Mouse (Mus musculus): Measurements from ENCODE around the gene Tnfrsf19.

Tnfrsf19 gene

DNA sequence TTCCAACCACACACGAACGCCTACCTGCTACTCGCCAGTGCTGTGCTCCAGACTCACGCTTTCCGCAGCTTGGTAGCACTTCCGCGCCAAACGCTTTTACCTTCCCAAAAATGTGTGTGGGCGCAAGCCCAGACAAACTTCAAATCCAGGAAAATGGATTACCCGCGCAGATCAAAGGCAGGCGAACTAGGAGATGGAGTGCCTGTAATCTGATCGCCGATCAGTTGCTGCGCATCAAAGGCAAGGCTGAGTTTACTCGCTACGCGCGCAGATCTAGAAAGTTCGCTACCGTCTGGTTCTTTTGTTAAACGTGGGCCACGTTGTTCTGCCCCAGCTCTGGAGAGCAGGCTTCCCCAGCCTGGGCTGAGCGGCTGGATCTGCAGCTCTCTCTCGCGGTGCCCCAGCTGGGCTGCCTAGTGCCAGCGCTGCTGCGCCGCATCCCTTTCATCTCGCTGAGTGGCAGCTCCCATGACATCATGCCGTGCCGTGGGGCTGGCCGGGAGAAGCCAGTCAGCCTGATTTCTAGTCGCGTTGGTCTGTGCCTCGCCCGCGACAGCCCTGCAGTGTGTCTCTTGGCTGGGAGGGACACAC lies at the start of gene Tnfrsf19:
Gene Tnfrsf19 (minus strand): TSS at position 400 of the 591 bp plus-strand sequence.
- peak; percentile 55 for DNase-seq (ENCODE audit: low spot score)

DNA sequence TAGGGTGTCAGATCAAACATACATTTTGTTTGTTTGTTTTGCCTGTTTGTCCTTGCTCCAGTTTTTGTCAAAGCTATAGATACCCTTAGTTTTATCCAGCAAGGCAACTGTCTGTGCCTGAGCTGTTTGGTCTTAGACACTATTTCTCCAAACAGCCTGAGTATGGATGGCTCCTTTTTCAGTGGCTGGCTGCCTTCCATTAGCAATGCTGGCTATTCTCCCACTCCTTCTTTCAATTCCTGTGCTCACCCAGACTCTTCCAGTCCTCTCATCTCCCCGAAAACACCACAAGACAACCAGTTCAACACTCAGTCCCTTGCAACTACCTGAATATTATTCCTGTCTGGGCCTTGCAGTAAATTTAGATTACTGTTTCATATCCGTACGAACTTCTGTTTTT lies 45.8 kb upstream of the Tnfrsf19 start:
- DNase-seq (ENCODE audit: low spot score), result no peak

DNA sequence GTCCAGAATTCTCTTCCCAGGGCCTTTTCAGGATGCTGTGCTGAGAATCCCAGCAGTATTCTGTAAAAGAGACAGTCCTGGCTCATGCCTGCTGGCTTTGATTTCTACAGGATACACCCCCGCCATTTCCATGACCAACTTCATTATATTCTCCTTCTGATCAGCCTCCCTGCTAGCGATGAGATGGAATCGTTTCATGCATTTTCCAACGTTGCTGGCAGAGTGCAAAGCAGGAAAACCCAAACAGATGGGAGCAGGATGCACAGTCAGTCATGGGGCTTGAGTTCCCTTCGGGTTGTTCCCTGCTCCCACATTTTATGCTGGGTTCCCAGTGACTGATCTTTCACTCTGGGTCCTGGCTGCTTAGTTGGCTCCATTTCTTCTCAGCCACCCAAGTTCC lies 44.7 kb upstream of the Tnfrsf19 start:
- DNase-seq (ENCODE audit: low spot score), result no peak

DNA sequence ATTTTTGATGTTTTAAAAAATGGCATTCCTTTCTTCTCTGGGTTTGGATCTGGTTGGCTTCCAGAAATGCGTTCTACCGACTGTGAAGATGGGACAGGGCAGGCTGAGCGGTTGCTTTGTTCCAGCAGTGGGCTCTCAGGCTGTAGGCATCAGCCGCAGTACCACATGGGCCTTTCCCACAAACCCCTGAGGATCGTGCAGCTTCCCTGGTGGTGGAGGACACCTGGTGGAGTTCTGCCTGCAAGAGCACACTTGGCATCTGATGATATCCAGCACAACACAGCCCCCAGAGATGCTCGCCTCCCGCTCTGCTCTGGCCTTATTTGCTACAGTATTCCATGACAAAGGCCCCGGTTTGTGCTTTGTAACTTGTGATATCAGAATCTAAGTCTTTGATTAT lies 41.9 kb upstream of the Tnfrsf19 start:
- DNase-seq (ENCODE audit: low spot score), result no peak

DNA sequence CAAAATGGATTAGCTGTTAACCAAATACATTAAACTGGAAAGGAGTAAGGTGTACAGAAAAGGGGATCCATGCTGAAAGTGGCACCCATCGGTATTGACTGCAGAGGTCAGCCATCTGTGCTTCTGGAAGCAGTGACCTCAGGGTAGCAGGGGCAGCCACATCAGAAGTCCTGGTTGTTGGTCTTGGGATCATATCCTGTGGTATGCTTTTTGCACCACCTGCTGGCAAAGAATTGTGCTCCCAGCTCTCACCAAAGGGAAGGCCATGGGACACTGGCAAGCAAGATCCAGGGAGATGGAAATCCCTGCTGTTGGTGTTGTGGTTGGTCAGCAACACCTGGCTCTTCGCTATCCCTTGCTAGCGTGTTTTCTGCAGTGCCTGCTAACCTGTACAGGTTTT lies 39.0 kb upstream of the Tnfrsf19 start:
- DNase-seq (ENCODE audit: low spot score), result peak; percentile 3

DNA sequence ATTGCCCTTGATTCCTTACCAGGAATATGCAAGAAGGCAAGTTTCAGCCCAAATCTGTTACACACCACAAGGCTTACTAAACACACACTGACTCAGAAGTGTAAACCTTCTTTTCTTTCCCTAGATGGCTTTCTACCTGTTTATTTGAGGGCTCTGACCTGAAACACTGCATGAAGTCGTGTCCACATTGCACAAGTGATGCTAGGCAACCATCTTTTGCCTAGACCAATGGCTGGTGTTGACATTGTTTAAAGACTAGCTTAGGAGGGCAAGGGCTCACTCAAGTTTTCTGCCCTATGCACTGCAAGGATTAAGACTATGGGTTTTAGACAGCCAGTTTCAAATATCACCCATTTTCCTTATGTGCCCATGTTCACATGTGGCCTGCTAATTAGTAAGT lies 23.3 kb upstream of the Tnfrsf19 start:
- DNase-seq (ENCODE audit: low spot score), result no peak

DNA sequence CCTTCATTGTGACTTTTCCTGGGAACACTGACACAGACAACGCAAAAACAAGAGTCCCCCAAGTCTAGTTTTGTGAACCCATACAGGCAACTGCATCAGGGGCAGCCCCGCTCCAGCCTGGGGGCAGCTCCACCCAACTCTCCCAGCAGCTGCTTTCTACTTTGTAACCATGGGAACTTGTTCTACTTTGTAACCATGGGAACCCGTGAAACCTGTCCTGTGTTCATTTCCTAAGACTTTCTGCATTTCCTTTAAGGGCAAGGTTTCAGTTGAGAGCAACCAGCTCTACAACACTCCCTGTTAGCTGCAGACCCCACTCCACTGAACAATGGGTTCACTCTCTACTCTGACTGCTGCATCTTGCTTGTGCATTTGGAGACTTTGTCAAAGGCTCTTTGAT lies 15.4 kb upstream of the Tnfrsf19 start:
- DNase-seq (ENCODE audit: low spot score), result no peak

DNA sequence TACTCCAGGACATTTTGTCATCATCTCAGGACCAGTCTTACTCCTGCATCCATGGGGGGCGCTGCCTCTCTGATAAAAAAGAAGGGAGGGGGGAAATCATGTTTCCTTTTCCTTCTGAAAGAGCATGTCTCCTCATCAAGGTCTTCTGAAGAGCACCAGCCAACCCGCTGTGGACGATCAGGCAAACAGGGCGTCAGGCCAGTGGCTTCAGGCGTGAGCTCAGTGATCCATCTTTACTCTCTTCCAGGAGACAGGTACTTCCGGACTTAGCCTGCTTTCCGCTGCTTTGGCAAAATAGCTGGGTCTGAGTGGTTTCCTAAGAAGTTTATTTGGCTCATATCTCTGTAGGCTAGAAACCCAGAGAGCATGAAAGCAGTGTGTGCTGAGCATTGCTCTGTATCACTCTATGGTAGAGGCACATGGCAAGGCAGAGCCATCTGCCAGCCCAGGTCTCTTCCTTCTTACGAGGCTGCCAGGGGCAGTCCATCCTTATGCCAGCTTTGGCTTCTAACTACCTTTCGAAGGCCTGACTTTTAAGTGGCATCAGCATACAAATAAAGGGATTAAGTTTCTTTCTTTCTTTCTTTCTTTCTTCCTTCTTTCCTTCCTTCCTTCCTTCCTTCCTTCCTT lies 13.1 kb upstream of the Tnfrsf19 start:
- DNase-seq (ENCODE audit: low spot score), result no peak

DNA sequence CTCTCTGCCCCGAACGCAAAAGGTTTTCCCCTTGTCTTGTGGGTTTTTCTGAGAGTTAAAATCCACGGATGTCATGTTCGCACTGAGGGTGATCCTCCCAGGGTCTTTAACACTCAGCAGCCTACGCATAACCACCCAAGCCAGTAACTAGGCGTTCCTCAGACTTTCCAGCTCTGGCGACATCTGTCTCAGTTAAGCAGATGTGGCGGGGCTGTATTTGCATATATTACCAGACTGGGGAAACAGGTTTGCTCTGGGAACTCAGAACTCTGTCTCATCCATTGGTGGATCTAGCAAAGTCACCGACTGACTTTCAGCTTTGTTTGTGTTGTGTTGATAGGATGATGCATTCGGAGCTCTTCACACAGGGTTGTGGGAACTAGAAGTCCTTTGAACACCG lies 10.7 kb upstream of the Tnfrsf19 start:
- DNase-seq (ENCODE audit: low spot score), result no peak

DNA sequence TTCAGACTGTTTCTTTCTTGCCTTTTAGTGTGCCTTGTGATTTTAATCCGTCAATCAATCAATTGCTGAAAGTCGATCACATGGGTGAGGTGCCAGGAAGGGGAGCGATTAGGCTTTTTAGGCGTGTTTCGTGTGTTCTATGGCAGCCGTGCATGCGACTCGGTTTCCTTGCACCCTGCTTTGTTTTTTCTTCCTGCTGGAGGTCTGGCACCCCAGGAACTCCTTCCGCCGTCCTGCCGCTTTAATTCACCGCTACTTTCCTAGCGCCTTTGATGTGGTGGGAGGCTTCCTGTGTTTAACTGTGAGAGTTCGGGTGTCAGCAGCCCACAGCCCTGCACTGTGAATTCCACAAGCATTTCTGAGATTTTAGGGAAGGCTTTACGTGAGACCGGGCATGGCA lies 10.2 kb upstream of the Tnfrsf19 start:
- no peak for DNase-seq (ENCODE audit: low spot score)

DNA sequence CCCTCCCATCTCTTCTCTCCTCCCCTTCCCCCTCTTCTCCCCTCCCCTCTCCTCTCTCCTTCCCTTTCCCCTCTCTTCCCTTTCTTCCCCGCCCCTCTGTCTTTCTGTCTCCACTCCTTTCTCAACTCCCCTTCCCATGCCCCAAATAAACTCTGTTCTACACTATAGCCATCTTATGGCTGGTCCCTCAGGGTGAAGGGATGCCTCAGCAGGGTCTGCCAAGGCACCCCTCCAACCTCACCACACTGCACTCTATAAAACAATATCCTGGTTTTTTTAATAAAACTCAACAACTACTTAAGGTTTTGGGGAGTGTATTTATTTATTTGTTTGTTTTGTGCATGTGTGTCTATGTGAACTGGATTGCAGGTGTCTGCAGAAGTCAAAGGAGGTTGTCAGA lies 9.6 kb upstream of the Tnfrsf19 start:
- DNase-seq (ENCODE audit: low spot score), result no peak

DNA sequence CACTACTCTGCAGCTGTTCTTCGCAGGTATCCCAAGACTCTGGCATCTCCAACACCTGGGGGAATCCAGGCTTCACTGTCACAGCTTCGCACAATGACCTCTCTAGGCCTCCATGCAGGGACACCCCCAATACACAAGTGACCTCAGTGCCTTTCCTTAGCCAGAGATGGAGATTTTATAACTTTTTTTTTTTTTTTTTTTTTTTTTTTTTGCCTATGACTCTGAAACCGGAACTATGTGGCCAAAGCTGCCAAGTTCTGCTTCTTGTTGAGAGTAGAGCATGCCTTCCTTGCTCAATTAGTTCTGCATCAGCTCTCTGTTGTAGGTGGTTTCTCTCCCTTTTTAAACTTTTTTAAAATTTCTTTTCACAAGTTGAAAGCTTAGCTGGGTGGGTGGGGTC lies 5.9 kb upstream of the Tnfrsf19 start:
- DNase-seq (ENCODE audit: low spot score), result no peak

DNA sequence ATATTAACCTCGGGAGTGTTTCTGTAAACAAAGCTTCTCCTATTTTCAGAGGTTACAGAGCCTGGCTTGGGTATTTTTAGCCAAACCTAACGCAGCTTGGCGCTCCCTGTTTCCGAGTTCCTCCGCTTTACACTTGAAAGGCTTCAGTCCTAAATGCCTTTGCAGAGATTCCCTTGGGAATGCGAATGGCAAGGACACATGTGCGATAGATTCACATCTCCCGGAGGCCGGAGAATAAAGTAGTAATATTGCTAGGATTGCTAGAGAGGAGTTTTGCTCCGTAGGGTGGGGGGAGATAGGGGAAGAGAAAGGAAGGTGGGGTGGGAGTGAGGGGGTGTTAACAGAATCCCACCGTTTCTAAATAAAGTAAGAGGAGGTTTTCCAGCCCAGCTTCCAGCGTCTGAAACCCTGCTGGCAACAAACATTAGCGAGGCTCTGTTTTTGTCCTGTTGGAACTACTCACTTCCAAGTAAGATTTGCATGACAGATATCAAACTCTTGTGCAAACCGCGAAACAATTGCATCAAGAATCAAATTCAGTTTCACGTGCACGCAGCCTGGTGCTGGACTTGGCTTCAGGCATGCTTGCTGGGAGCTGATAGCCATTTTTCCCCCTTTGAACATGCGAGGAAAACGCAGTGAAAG lies 722 bp downstream of the Tnfrsf19 start:
- DNase-seq (ENCODE audit: low spot score), result no peak

DNA sequence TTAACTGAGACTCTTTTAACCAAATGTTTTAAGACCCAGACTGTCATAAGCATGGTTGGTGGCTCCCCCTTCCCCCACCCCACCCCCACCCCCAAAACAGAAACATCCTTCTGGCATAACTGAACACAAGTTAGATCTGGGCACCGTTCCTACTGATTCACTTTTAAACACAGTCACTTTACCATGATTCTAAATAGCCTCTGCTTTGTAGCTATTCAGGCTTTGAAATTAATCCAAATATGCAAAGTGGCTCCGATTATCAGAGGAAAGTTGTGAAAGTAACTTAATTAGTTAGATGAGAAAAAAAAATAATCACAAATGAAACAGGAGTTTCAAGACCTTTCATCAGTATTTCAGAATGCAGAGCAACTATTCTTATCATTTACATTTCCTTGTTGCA lies 2.0 kb downstream of the Tnfrsf19 start:
- no peak for DNase-seq (ENCODE audit: low spot score)

DNA sequence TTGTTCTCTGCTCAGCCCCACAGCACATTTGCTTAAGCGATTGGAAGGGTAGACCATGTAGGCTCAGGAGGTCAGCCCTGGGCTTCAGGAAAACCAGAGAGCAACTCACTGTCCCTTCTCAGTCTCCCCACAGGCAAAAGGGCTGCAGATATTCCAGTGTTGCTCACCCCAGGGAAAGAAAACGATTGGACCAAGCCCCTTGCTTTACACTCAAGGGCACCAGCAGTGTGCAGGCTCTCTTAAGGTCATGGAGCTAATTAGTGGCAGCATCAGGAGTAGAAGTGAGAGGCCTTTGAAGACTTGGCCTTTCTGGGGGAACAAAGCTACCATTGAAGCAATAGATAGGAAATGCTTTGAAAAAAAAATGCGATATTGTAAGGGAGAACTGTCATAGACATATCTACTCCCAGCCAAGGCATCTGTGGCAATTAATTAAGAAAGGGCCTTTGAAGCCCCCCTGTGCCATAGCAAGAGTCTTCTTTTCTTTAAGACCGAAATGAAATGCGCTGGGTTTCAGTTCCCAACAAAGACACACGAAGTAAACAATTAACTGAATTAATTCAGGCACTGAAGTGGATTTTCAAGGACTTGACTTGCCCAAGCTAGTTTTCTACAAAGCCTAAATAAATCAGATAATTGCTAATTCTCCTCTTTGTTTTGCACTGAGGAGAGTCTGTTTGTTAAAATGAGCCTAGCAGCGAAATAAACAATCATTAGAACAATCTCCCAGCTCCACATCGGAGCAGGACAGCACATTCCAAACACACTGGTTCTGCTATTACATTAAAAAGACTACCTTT lies 2.6 kb downstream of the Tnfrsf19 start:
- no peak for DNase-seq (ENCODE audit: low spot score)

DNA sequence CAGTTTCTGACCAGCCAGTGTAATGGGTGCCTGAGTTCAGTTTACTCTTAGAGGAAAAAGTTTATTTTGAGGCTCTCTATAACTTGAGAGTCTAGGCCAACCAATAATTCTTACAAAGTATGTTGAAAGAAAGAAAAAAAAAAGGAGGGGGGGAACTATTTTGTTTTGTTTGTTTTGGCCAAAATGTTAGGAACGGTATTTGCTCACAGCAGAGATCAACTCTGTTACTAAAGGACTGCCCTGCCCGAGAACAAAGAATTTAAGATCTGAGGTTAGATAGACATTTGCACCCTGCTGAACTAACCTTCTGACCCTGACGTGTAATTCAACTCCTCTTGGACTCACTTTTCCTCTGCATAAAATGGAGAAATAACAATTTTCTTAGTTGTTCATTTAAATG lies 4.0 kb downstream of the Tnfrsf19 start:
- no peak for DNase-seq (ENCODE audit: low spot score)

DNA sequence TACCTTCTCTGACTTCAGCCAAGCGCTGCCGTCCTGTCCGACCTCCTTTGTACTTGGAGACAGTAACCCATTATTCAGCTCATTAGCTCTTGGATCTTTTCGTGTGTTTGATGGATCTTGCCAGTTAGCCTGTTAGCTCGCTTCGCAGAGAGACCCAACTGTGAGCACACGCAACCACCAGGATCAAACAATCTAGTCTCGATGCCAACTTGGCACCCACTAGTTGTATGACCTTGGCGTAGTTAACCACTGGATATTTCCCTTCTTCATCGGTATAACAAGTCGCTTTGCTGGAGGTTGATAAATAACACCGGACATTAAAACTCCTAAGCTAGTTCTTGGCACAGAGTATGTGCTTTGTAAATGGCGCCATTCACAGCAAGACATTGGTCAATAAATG lies 6.1 kb downstream of the Tnfrsf19 start:
- no peak for DNase-seq (ENCODE audit: low spot score)

DNA sequence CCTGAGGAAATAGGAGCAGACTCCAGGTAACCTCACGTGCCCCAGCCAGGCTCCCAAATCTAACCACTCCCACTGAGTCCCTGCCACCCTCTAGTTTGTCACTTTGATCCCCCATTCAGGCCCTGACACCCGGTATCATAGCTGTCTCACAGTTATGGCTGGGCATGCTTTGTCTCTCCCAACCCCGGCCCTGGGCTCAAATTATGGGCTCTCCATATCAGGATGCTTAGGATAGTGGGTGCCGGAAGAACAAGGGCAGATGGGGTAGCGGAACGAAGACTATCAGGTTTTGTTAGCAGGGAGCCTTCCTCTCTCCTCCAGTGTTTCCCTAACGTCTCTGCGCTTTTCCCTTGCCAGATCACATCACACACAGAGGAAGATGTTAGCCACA lies 8.2 kb downstream of the Tnfrsf19 start:
- DNase-seq (ENCODE audit: low spot score), result no peak

DNA sequence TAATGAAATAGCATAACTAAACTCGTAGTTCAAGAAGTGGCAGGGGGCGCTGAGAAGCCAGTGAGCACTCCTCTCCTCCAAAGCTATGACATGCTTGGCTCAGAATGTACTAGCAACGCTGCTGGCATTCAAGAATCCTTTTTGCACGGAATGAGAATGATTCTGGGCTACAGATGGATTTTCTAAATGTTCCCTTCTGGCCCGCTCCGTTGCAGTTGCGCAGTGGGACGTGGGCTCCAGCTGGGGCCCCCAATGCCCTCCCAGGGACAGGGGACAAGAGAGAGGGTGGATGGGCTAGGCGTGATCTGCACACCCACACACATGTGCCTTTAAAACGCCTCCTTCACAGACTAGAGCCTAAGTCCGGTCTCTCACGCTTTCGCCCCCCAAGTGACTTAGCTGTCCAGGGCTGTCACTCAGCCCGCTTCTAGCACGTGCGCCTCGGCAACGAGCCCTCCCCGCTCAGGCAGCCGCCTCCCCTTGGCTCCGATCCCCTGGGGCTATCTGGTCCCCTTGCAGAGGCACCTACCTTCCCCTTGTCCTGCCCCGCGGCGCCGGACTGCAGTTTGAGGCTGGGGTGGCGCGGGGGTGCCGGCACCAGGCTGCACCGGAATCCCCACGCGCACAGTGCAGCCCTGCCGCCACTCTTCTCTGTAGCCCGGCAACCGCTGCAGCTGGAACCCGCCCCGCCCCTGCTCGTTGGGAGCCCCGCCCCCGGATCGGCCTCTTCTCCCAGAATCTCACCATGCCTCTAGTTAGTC lies 8.8 kb downstream of the Tnfrsf19 start:
- DNase-seq (ENCODE audit: low spot score), result peak; percentile 17

DNA sequence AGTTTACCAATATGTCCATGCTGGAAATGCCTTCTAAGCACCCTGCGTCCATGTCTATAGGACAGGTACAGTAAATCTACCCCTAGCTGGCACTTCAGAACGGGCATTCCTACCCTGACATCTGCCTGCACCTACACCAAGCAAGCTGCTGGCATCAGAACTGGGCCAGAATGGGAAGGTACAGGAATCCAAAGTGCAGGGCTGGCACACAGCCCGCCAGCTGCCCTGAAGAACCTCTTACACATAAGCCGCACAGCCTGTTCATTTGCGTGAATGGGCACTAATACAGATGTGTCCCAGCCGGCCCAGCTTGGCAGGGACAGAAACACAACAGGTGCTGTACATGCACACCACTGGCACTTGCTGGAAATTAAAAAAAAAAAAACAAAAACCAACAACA lies 15.9 kb downstream of the Tnfrsf19 start:
- DNase-seq (ENCODE audit: low spot score), result no peak

DNA sequence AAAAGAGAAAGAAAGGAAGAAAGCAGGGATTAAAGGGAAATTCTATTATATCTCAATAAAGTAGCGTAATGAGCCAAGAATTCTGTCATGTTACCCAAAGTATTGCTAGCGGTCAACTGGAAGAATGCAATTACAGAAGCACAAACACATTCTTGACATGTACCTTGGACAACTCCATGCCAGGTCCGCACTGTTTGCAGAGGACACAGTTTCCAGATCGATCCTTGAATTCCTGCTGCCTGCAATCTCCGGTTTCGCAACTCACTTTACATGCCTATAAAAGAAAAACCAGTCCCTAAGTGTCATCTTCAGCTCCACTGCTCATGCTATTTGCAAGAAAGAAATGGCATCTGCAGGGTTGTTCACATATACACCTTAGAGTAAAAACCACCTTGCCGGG lies 22.3 kb downstream of the Tnfrsf19 start:
- DNase-seq (ENCODE audit: low spot score), result no peak

DNA sequence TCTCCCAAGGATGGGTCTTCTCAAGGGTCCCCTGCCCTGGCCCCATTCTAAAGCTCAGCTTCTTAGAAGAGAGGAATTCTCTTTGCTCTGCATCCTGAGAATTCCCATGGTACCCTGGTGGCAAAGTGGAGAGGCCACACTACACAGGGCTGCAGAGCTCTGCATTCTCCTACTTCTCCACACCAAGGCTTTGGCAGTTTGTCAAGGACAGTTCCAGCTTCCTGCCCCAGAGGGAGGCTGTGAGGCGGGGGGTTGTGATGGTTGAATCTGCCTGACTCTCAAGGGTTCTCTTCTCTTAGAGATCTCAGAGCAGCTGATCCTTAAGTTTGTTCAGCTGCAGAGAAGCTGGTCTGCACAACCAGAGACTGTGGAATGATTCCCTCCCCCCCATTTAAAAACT lies 23.9 kb downstream of the Tnfrsf19 start:
- DNase-seq (ENCODE audit: low spot score), result peak; percentile 64

Data from ovary, adult 18-20 months (tissue).